Mouse (Mus musculus): ENCODE measurements around the gene 1700012B07Rik. TPM values are rescaled to one million over a fixed set of nuclear protein-coding genes. Genes with fewer than 3 reads are reported as not detected.

The 1700012B07Rik gene
- total RNA-seq, 2 experiments from 2014 or later: not detected

DNA sequence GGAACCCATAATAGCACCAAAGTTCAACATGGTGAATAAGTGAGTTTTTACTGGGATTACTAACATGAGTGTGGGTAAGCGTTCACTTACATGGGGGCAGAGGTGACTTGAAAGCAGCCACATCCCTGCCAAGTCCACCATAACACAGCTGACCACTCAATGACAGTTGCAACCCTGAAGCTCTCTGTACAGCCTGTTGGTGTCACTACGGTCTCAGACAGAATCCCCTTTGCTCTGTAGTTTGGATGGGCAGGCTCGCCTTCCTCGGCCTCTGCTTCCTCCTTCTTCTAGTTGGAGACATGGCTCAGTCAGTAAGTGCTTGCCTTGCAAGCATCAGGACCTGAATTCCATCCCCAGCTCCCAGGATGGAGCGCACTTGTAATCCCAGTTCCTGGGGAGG, 58.8 kb downstream of the 1700012B07Rik start:
- intact Hi-C loops (cut with DNase I): no loop called here
- DNase-seq: no peak

DNA sequence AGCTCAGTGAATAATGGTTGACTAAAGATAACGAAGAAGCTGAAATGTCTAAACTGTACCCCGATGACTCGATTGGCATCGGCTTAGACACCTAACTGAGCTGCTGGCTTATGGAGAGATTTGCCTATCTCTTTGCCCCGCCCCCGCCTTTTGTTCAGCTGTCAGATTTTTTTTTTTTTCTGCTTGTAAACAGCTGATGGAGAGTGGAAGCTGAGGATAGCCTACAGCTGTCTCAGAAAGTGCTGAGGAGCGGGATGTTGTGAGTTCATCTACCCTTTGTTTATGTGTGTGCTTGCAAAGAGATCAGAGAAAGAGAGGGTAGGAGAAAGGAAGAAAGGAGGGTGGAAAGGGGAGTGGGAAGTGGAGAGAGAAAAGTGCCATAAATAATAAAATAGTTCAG, 67.8 kb downstream of the 1700012B07Rik start:
- intact Hi-C loops (cut with DNase I): no loop called here
- DNase-seq: no peak

DNA sequence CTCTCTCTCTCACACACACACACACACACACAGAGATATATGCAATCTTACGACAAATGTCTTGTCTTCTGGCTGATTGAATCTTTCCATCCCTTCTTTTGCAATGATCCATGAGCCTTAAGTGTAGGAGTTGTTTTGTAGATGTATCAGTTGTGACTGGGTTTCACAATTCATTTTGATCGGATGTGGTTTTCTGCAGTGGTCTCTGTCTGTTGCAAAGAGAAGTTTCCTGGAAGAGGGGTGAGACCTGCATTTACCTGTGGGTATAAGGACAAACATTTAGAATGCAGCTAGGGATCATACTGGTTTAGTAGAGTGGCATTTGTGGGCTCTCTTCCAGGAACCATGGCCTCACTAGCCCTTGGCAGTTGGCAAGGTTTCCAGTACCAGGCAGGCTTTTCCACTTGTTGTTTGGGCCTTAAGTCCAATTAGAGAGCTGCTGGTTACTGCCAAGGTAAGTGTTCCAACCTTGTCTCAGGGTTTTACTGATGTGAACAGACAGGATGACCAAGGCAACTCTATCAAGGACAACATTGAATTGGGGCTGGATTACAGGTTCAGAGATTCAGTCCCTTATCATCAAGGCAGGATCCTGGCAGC, 69.1 kb downstream of the 1700012B07Rik start:
- no peak for DNase-seq
- intact Hi-C loops (cut with DNase I): no loop called here

DNA sequence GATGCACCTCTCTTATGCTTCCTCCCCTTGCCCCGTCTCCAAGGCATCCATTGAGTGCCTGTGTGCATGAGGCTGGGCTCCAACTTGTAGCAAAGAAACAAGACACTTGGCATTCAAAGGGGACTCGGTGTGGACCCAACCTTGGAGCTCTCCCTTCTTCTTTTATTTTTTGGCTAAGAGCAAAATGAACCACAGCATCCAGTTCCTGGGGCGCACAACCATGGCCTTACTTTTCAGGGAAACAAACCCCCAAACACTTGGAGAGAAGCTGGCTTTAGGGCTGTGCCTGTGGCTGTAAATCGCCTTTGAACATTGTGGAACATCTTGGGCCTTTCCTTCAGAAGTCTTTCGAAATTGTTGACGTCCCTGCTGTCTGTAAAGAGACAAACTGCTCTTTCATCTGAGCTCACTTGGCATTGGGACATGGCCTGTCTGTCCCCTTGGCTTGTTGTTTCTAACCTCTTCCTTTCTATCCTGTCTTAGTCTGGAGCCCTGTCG, 73.7 kb downstream of the 1700012B07Rik start:
- DNase-seq: no peak

DNA sequence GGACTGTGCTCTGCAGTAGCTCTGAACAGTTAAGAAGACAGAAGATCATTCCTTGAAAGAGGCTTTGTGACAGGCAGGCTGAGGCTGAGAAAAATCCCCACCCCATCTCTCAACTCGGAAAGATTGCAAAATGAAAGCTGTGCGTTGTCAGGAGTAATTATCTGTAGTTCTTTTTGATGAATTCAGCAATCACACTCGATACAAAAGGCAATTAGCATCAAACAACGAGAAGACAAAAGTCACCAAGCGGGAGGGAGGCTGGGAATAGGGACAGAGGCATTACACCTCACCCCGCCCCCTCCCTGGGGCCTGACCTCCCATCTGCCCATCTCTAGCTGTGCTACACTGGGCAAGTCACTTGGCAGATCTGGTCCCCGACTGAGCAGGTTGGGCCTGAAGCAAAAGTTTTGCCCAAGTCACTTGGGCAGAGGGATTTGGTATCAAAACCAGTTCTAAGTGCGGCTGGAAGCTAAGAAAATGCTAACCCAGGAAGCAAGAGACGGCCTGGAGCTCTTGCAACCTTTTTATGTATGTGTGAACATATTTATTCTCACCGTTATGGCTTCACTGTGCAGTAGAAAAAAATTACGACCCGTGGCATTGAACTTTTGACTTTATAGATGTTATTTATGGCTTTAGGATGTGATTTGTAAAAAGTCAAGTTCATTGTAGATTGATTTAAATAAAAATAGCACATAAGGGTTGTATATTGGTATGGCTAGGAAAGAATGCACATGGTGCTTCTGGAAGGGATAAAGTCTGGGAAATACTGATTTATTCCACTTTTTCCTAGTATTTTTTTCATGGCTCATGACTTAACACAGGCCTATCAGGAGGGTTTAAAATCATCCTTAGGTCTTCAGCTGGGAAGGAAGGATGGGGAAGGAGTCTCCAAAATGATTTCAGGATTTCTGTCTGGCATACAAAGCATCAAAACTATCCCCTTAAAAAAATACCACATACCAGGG, 75.9 kb downstream of the 1700012B07Rik start:
- intact Hi-C loops (cut with DNase I): no loop called here

More for the DNA sequence above, 73.7 kb downstream of the 1700012B07Rik start:
- intact Hi-C loops (cut with DNase I): no loop called here

DNA sequence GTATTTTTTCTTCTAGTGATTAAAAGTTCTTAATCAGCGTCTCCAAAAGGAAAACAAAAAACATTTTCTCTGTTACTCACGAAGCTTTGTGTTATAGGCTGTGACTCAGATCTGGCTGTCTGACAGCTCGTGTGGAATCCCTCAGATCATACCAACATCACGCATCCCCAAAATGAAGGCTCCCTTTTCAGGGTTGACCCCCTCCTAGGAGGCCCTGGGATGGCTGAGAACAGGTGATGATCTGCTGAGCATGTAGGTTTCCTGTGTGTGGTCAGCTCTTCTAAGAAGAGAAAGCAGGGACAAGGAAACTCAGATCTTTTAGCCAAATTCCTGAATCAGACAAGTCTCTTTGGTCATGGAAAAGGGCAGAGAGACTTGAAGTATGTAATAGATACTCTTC, 82.6 kb downstream of the 1700012B07Rik start:
- intact Hi-C loops (cut with DNase I): no loop called here
- DNase-seq: no peak

More for the DNA sequence above, 75.9 kb downstream of the 1700012B07Rik start:
- no peak for DNase-seq

DNA sequence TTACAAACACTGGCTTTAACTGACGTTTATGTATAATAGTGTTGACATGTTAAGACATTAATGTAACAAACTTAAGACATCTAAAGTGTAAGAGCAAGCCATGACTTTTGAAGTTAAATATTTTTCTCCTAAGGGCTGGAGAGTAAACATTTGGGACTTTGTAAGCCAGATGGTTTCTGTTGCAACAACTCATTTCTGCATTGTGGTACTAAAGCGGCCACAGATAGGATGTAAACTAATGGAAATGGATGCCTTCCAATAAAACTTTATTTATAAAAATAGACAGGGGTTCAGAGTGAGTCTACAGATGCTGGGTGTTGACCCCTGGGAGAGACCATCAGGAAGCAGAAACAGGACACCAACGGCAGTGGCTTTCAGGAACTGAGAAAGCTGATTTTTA, 89.9 kb downstream of the 1700012B07Rik start:
- intact Hi-C loops (cut with DNase I): no loop called here
- no peak for DNase-seq

Other genes starting within 250 kb of the 1700012B07Rik start
- 10 to 100 TPM; 55.6 to 58.9 TPM for gene Wipi1, start 216.1 kb downstream of the 1700012B07Rik start, total RNA-seq (2021)
- gene Prkar1a, start 178.6 kb downstream of the 1700012B07Rik start, total RNA-seq (2021): 100 to 1,000 TPM; 115 TPM
- gene Fam20a, start 105.8 kb downstream of the 1700012B07Rik start, total RNA-seq (2021): 1 to 10 TPM; 1.6 to 2.5 TPM
- gene Abca8b, start 167.8 kb upstream of the 1700012B07Rik start, total RNA-seq (2021): 10 to 100 TPM; 12.0 to 12.3 TPM